Mouse (Mus musculus) C2C12 (cell line): Measurements from ENCODE around the gene Pip5k1c.

Source experiments
- CEBPB ChIP-seq: IDR thresholded peaks from one replicate; pipeline ENCODE4 v1.6.1; 2011; ENCODE audit warnings: low read depth, mild to moderate bottlenecking, control low read depth, moderate library complexity
- CTCF ChIP-seq: IDR thresholded peaks from one replicate; pipeline ENCODE4 v1.5.1; 2011; ENCODE audit not compliant: control insufficient read depth, insufficient read depth, insufficient read length
- FOSL1 ChIP-seq: IDR thresholded peaks from one replicate; pipeline ENCODE4 v1.8.0; 2011; ENCODE audit warnings: mild to moderate bottlenecking, low read length; ENCODE audit not compliant: poor library complexity, insufficient read depth, severe bottlenecking
- MAX ChIP-seq: IDR thresholded peaks from one replicate; pipeline ENCODE4 v1.6.1; 2011; ENCODE audit warnings: mild to moderate bottlenecking, control low read depth
- MYOG ChIP-seq: IDR thresholded peaks from one replicate; pipeline ENCODE4 v1.6.1; 2011; ENCODE audit not compliant: control insufficient read depth, insufficient read length; ENCODE audit errors: extremely low read depth
- USF1 ChIP-seq: IDR thresholded peaks from one replicate; pipeline ENCODE4 v1.6.1; 2011; ENCODE audit warnings: low read depth, mild to moderate bottlenecking, control low read depth, moderate library complexity

DNA sequence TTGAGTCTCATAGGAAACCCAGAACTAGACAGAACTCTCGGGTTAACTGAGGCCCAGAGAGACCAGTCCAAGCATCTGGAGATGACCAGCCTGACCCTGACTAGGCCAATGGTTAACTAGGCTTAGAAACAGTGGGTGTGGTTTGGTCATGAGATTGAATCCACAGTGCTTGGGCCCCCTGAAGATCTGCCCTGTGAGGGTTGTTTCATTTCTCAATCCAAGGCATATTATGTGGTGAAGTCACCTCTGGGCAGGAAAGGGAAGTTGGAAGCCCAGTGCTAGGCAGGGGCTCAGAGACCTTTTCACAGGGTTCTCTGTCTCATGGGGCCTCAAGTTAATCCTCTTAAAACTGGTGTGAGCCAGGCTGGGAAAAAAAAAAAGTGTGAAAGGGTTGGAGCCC lies 66.1 kb downstream of the Pip5k1c start:
- TF ChIP-seq CTCF (no peak), CEBPB (no peak), MAX (no peak), USF1 (no peak), MYOG (no peak), FOSL1 (no peak)
